Mouse (Mus musculus) right cerebral cortex, postnatal 25 days (tissue): Measurements from ENCODE around the gene Vezf1.

Experiments
- DNase-seq: peaks from one replicate; pipeline ENCODE4 v3.0.0; 2022

The Vezf1 gene

DNA sequence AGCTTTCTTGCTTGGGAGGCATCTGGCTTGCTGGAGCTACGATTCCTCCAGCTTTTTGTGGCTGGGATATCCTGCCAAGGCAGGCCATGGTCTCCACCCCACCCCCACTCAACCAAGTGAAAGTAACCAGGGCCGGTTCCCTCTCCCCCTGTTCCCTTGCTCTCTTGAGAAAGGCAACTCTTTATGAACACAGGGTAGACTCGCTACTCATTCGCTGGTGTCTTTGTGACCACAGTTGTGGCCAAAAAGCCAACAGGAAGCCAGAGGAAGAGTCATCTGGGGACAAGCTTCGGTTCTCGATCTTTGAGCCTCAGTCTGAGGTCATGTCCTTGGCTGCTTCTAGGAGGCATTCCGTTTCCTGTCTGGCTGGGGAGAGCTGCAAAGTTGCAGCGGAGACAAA, 63.8 kb downstream of the Vezf1 start:
- no peak for DNase-seq
